Mouse (Mus musculus): ENCODE data around the gene Prmt3. TPM values are rescaled to one million over a fixed set of nuclear protein-coding genes. Genes with fewer than 3 reads are reported as not detected.

Prmt3 gene
- total RNA-seq, 1 experiment from 2014 or later, result 66.2 TPM

- ATAC-seq (replicated peaks; ENCODE audit: low read depth, poor library complexity, severe bottlenecking), result peak; percentile 42
These were observed 65.3 kb downstream of the Prmt3 start for GRCm38 (mm10) chr7:49843304-49843933.

- no peak for ATAC-seq (replicated peaks; ENCODE audit: low read depth, poor library complexity, severe bottlenecking)
These were observed 69.8 kb downstream of the Prmt3 start for GRCm38 (mm10) chr7:49847939-49848338.

GRCm38 (mm10) chr7:49853342-49854181 lies 75.4 kb downstream of the Prmt3 start:
- no peak; the same call in 1 of the 2 replicates for ATAC-seq (replicated peaks; ENCODE audit: low read depth, poor library complexity, severe bottlenecking)

- ATAC-seq (replicated peaks; ENCODE audit: low read depth, poor library complexity, severe bottlenecking), result no peak
These were observed 79.2 kb downstream of the Prmt3 start for GRCm38 (mm10) chr7:49857347-49857746.

- no peak for ATAC-seq (replicated peaks; ENCODE audit: low read depth, poor library complexity, severe bottlenecking)
These were observed 80.1 kb downstream of the Prmt3 start for GRCm38 (mm10) chr7:49858257-49858656.

GRCm38 (mm10) chr7:49859820-49860219 lies 81.7 kb downstream of the Prmt3 start:
- ATAC-seq (replicated peaks; ENCODE audit: low read depth, poor library complexity, severe bottlenecking), result no peak

GRCm38 (mm10) chr7:49861196-49861595 lies 83.0 kb downstream of the Prmt3 start:
- no peak for ATAC-seq (replicated peaks; ENCODE audit: low read depth, poor library complexity, severe bottlenecking)

- peak; percentile 36; the same call in 1 of the 2 replicates for ATAC-seq (replicated peaks; ENCODE audit: low read depth, poor library complexity, severe bottlenecking)
These were observed 85.6 kb downstream of the Prmt3 start for GRCm38 (mm10) chr7:49863753-49864152.

- no peak for ATAC-seq (replicated peaks; ENCODE audit: low read depth, poor library complexity, severe bottlenecking)
These were observed 91.5 kb downstream of the Prmt3 start for GRCm38 (mm10) chr7:49869656-49870055.

- ATAC-seq (replicated peaks; ENCODE audit: low read depth, poor library complexity, severe bottlenecking), result no peak
These were observed 92.1 kb downstream of the Prmt3 start for GRCm38 (mm10) chr7:49870276-49870675.

- no peak for ATAC-seq (replicated peaks; ENCODE audit: low read depth, poor library complexity, severe bottlenecking)
These were observed 99.2 kb downstream of the Prmt3 start for GRCm38 (mm10) chr7:49877307-49877706.

GRCm38 (mm10) chr7:49879051-49879450 lies 100.9 kb downstream of the Prmt3 start:
- no peak for ATAC-seq (replicated peaks; ENCODE audit: low read depth, poor library complexity, severe bottlenecking)

- no peak for ATAC-seq (replicated peaks; ENCODE audit: low read depth, poor library complexity, severe bottlenecking)
These were observed 102.0 kb downstream of the Prmt3 start for GRCm38 (mm10) chr7:49879998-49880707.

GRCm38 (mm10) chr7:49882288-49882687 lies 104.1 kb downstream of the Prmt3 start:
- ATAC-seq (replicated peaks; ENCODE audit: low read depth, poor library complexity, severe bottlenecking), result no peak

GRCm38 (mm10) chr7:49882694-49883389 lies 104.7 kb downstream of the Prmt3 start:
- ATAC-seq (replicated peaks; ENCODE audit: low read depth, poor library complexity, severe bottlenecking), result no peak

- ATAC-seq (replicated peaks; ENCODE audit: low read depth, poor library complexity, severe bottlenecking), result no peak
These were observed 109.7 kb downstream of the Prmt3 start for GRCm38 (mm10) chr7:49887776-49888390.

- ATAC-seq (replicated peaks; ENCODE audit: low read depth, poor library complexity, severe bottlenecking), result no peak
These were observed 116.6 kb downstream of the Prmt3 start for GRCm38 (mm10) chr7:49894786-49895185.

- no peak for ATAC-seq (replicated peaks; ENCODE audit: low read depth, poor library complexity, severe bottlenecking)
These were observed 117.2 kb downstream of the Prmt3 start for GRCm38 (mm10) chr7:49895296-49895695.

- ATAC-seq (replicated peaks; ENCODE audit: low read depth, poor library complexity, severe bottlenecking), result no peak
These were observed 123.9 kb downstream of the Prmt3 start for GRCm38 (mm10) chr7:49902003-49902552.
